ENCODE assay signal across 8 mouse cellular contexts in genomic region chr15:95887365-95887764, GRCm38 (mm10).
DNase-seq lines count a peak whose midpoint lies in the region; ATAC-seq lines count a peak whose summit lies in the region.

No protein-coding gene starts in this region.

- ATAC-seq in midbrain, embryonic 14.5 days (ENCODE audit: low FRiP score, low TSS enrichment) = no peak
- peak; percentile 51 to 68 for ATAC-seq in hematopoietic stem cell, adult 5-6 weeks (replicated peaks in 1 of 2; ENCODE audit: insufficient read depth in 1 of 2, low FRiP score in 2 of 2, low TSS enrichment in 1 of 2, low read depth in 1 of 2, poor library complexity in 2 of 2, severe bottlenecking in 2 of 2)

- intact Hi-C loops in gastrocnemius, postnatal 36 days (cut with DNase I) = no loop called here

- H3K79me2 ChIP-seq in macrophage (ENCODE audit: inconsistent target) = peaks cover 44% of the 10 kb centered on the region; the same call in 1 of the 2 replicates

- WGBS in midbrain, embryonic 10.5 days = 55% methylated on average over 5 of the region's 5 CpGs
- 43% methylated on average over 5 of the region's 5 CpGs for WGBS in midbrain, embryonic 14.5 days
- WGBS in macrophage (ENCODE audit: missing documents) = 6% methylated on average over 5 of the region's 5 CpGs

- no peak overlapping the region for H3K9ac ChIP-seq in midbrain, embryonic 14.5 days (replicated peaks; ENCODE audit: low read length)

- peaks cover 33% of the 10 kb centered on the region for H3K4me1 ChIP-seq in midbrain, embryonic 10.5 days
- H3K4me1 ChIP-seq in midbrain, embryonic 14.5 days (ENCODE audit: control insufficient read depth, insufficient read depth, low read length) = peaks cover 7% of the 10 kb centered on the region
- peaks cover 33% of the 10 kb centered on the region for H3K4me1 ChIP-seq in brown adipose tissue, adult 24 weeks (ENCODE audit: control insufficient read depth, insufficient read depth, insufficient read length, low read length)

- no peak overlapping the region for H3K4me3 ChIP-seq in midbrain, embryonic 10.5 days
- no peak overlapping the region for H3K4me3 ChIP-seq in midbrain, embryonic 14.5 days (replicated peaks; ENCODE audit: low read depth, low read length)
- H3K4me3 ChIP-seq in brown adipose tissue, adult 24 weeks (ENCODE audit: insufficient read depth, low read depth, low read length) = no peak overlapping the region
- H3K4me3 ChIP-seq in macrophage (ENCODE audit: inconsistent target) = no peak overlapping the region

- H3K27me3 ChIP-seq in midbrain, embryonic 10.5 days (ENCODE audit: low read depth, poor library complexity, severe bottlenecking) = no peaks in the 10 kb centered on the region
- no peaks in the 10 kb centered on the region for H3K27me3 ChIP-seq in midbrain, embryonic 14.5 days (ENCODE audit: control insufficient read depth, insufficient read depth, low read length)

- DNase-seq in midbrain, embryonic 10.5 days (ENCODE audit: low spot score) = no peak
- DNase-seq in midbrain, embryonic 14.5 days = no peak
- no peak for DNase-seq in gastrocnemius, postnatal 36 days
- DNase-seq in retina, embryonic 14.5 days (ENCODE audit: low spot score) = no peak
- no peak for DNase-seq in spleen, postnatal 14 days (ENCODE audit: low spot score in 2 of 2)

- 0 out of 2 replicates have a peak, but pooled peaks cover 2% of the 10 kb centered on the region for H3K36me3 ChIP-seq in midbrain, embryonic 10.5 days
- H3K36me3 ChIP-seq in midbrain, embryonic 14.5 days (ENCODE audit: control insufficient read depth, insufficient read depth, low read length) = no peaks in the 10 kb centered on the region
- H3K36me3 ChIP-seq in macrophage (ENCODE audit: inconsistent target) = no peaks in the 10 kb centered on the region

- no peaks in the 10 kb centered on the region for H3K9me3 ChIP-seq in midbrain, embryonic 10.5 days (replicated peaks)
- H3K9me3 ChIP-seq in midbrain, embryonic 14.5 days (ENCODE audit: control insufficient read depth, low read length) = no peaks in the 10 kb centered on the region

- H3K4me2 ChIP-seq in midbrain, embryonic 14.5 days (ENCODE audit: low read length) = no peak overlapping the region

- peak overlapping the region; percentile 57 for H3K27ac ChIP-seq in midbrain, embryonic 10.5 days (replicated peaks)
- no peak overlapping the region for H3K27ac ChIP-seq in midbrain, embryonic 14.5 days (replicated peaks; ENCODE audit: low read depth, low read length)
- H3K27ac ChIP-seq in brown adipose tissue, adult 24 weeks (replicated peaks; ENCODE audit: low read depth, low read length) = peak overlapping the region; percentile 52
- H3K27ac ChIP-seq in macrophage = peak overlapping the region; percentile 51
